Mouse (Mus musculus) MEL (cell line): ENCODE data around the gene Atp2a3. TPM values are rescaled to one million over a fixed set of nuclear protein-coding genes. Genes with fewer than 3 reads are reported as not detected.

Source experiments
- DNase-seq: peaks from one replicate; pipeline ENCODE4 v3.0.0; 2011; ENCODE audit warnings: low read depth, low spot score
- H3K27ac ChIP-seq: 2 replicates; pipeline ENCODE4 v1.5.1; 2012; ENCODE audit warnings: low read depth, mild to moderate bottlenecking, control low read depth, low read length, moderate library complexity; ENCODE audit not compliant: control insufficient read depth
- H3K27me3 ChIP-seq, 2 experiments: fragments of 150-350 bp in 1 of 2; sonication (generic) in 1 of 2; 2 replicates each; pipeline ENCODE4 v1.6.1; 2012; ENCODE audit warnings: low read length in 2 of 2, mild to moderate bottlenecking in 2 of 2, improper control_type of control experiment in 1 of 2, moderate library complexity in 1 of 2; ENCODE audit not compliant: insufficient read depth in 2 of 2, control insufficient read depth in 1 of 2
- H3K36me3 ChIP-seq, 2 experiments: 2 replicates each; pipeline ENCODE4 v1.6.1; 2012 to 2014; ENCODE audit warnings: low read length in 2 of 2, improper control_type of control experiment in 1 of 2, inconsistent platforms in 1 of 2, mild to moderate bottlenecking in 1 of 2; ENCODE audit not compliant: insufficient read depth in 2 of 2, control insufficient read depth in 1 of 2
- H3K4me1 ChIP-seq, 2 experiments: fragments of 150-350 bp in 1 of 2; sonication (generic) in 1 of 2; 2 replicates each; pipeline ENCODE4 v1.6.1; 2012; ENCODE audit warnings: low read length in 2 of 2, improper control_type of control experiment in 1 of 2, mild to moderate bottlenecking in 1 of 2; ENCODE audit not compliant: insufficient read depth in 2 of 2, control insufficient read depth in 1 of 2
- H3K4me3 ChIP-seq, 2 experiments: fragments of 150-350 bp in 1 of 2; sonication (generic) in 1 of 2; 2 replicates each; pipeline ENCODE4 v1.5.1; 2012; ENCODE audit warnings: low read depth in 2 of 2, low read length in 2 of 2, mild to moderate bottlenecking in 2 of 2, moderate library complexity in 2 of 2, control low read depth in 1 of 2, improper control_type of control experiment in 1 of 2; ENCODE audit not compliant: control insufficient read depth in 1 of 2, insufficient read depth in 1 of 2
- H3K79me2 ChIP-seq: 2 replicates; pipeline ENCODE4 v1.6.1; 2012; ENCODE audit warnings: mild to moderate bottlenecking, low read length, moderate library complexity; ENCODE audit not compliant: control insufficient read depth, poor library complexity, insufficient read depth
- H3K9ac ChIP-seq: 2 replicates; pipeline ENCODE4 v1.6.1; 2012; ENCODE audit warnings: low read depth, mild to moderate bottlenecking, control low read depth, low read length, moderate library complexity; ENCODE audit not compliant: control insufficient read depth, poor library complexity, severe bottlenecking
- H3K9me3 ChIP-seq: fragments of 150-350 bp; sonication (generic); replicated peaks from 2 replicates; pipeline ENCODE4 v1.6.1; 2012; ENCODE audit warnings: mild to moderate bottlenecking, low read length, improper control_type of control experiment, moderate library complexity; ENCODE audit not compliant: insufficient read depth
- BHLHE40 ChIP-seq: IDR thresholded peaks from 2 replicates; pipeline ENCODE4 v1.6.1; 2012; ENCODE audit warnings: low read depth, mild to moderate bottlenecking, inconsistent platforms, low read length, improper control_type of control experiment, borderline replicate concordance
- CTCF ChIP-seq, 3 experiments: IDR thresholded peaks in 2 of 3; conservative IDR thresholded peaks in 1 of 3; 2 replicates each; pipeline ENCODE4 v1.5.1; 2011 to 2012; ENCODE audit warnings: low read length in 3 of 3, low read depth in 2 of 3, mild to moderate bottlenecking in 2 of 3, improper control_type of control experiment in 1 of 3, inconsistent platforms in 1 of 3, mixed read lengths in 1 of 3, moderate library complexity in 1 of 3; ENCODE audit not compliant: control insufficient read depth in 1 of 3, insufficient read depth in 1 of 3, poor library complexity in 1 of 3, severe bottlenecking in 1 of 3
- E2F4 ChIP-seq: IDR thresholded peaks from 2 replicates; pipeline ENCODE4 v1.6.1; 2011; ENCODE audit warnings: low read depth, low read length, improper control_type of control experiment, borderline replicate concordance
- EP300 ChIP-seq, 2 experiments: IDR thresholded peaks; 2 replicates each; pipeline ENCODE4 v1.6.1; 2011; ENCODE audit warnings: improper control_type of control experiment in 2 of 2, low read length in 2 of 2, low read depth in 1 of 2, mild to moderate bottlenecking in 1 of 2
- GABPA ChIP-seq: IDR thresholded peaks from 2 replicates; pipeline ENCODE4 v1.6.1; 2012; ENCODE audit warnings: low read depth, mild to moderate bottlenecking, inconsistent platforms, low read length, improper control_type of control experiment, moderate library complexity
- GATA1 ChIP-seq: IDR thresholded peaks from 2 replicates; pipeline ENCODE4 v1.6.1; 2011; ENCODE audit warnings: low read depth, low read length, improper control_type of control experiment
- HCFC1 ChIP-seq: IDR thresholded peaks from 2 replicates; pipeline ENCODE4 v1.6.1; 2012; ENCODE audit warnings: low read depth, mild to moderate bottlenecking, inconsistent platforms, low read length, improper control_type of control experiment, moderate library complexity
- KAT2A ChIP-seq: conservative IDR thresholded peaks from 2 replicates; pipeline ENCODE4 v1.6.1; 2012; ENCODE audit warnings: low read depth, low read length, improper control_type of control experiment, inconsistent platforms
- MAZ ChIP-seq: IDR thresholded peaks from 2 replicates; pipeline ENCODE4 v1.6.1; 2012; ENCODE audit warnings: low read depth, mild to moderate bottlenecking, inconsistent platforms, low read length, improper control_type of control experiment
- MYC ChIP-seq: IDR thresholded peaks from 2 replicates; pipeline ENCODE4 v1.6.1; 2011; ENCODE audit warnings: low read depth, mild to moderate bottlenecking, low read length, improper control_type of control experiment, moderate library complexity
- NRF1 ChIP-seq: IDR thresholded peaks from 2 replicates; pipeline ENCODE4 v1.6.1; 2014; ENCODE audit warnings: low read depth, mild to moderate bottlenecking, inconsistent platforms, low read length, improper control_type of control experiment, moderate library complexity; ENCODE audit not compliant: poor library complexity, insufficient read depth, severe bottlenecking
- SMC3 ChIP-seq: IDR thresholded peaks from 2 replicates; pipeline ENCODE4 v1.6.1; 2011; ENCODE audit warnings: low read depth, low read length, improper control_type of control experiment
- TAL1 ChIP-seq: IDR thresholded peaks from 2 replicates; pipeline ENCODE4 v1.6.1; 2012; ENCODE audit warnings: mild to moderate bottlenecking, inconsistent platforms, low read length, moderate library complexity, mixed read lengths
- USF1 ChIP-seq: IDR thresholded peaks from 2 replicates; pipeline ENCODE4 v1.6.1; 2014; ENCODE audit warnings: low read depth, mild to moderate bottlenecking, inconsistent platforms, low read length, improper control_type of control experiment, moderate library complexity
- USF2 ChIP-seq, 2 experiments: IDR thresholded peaks; 2 replicates each; pipeline ENCODE4 v1.6.1; 2011 to 2012; ENCODE audit warnings: improper control_type of control experiment in 2 of 2, low read length in 2 of 2, borderline replicate concordance in 1 of 2, inconsistent platforms in 1 of 2, low read depth in 1 of 2, mild to moderate bottlenecking in 1 of 2; ENCODE audit not compliant: insufficient read depth in 1 of 2
- ZC3H11A ChIP-seq: IDR thresholded peaks from 2 replicates; pipeline ENCODE4 v1.6.1; 2012; ENCODE audit warnings: low read depth, mild to moderate bottlenecking, inconsistent platforms, low read length, improper control_type of control experiment
- ZKSCAN1 ChIP-seq: IDR thresholded peaks from 2 replicates; pipeline ENCODE4 v1.6.1; 2012; ENCODE audit warnings: low read depth, mild to moderate bottlenecking, inconsistent platforms, low read length, improper control_type of control experiment, moderate library complexity
- ZNF384 ChIP-seq: IDR thresholded peaks from 2 replicates; pipeline ENCODE4 v1.6.1; 2012; ENCODE audit warnings: low read depth, mild to moderate bottlenecking, inconsistent platforms, low read length, improper control_type of control experiment
- polyA plus RNA-seq, 2 experiments: library from polyadenylated mRNA; stranded (reverse) in 1 of 2; unstranded in 1 of 2; fragments of >175 nt in 1 of 2; fragments of >200 nt in 1 of 2; gene quantifications; 2 replicates each; pipeline versions ENCODE4 v1.2.1 to v1.2.4; 2012; ENCODE audit warnings: low replicate concordance in 2 of 2, low read depth in 1 of 2; ENCODE audit not compliant: insufficient read length in 2 of 2, insufficient read depth in 1 of 2, missing spikeins in 1 of 2
- total RNA-seq: library from RNA; depleted of rRNA; stranded (reverse); fragments of 300-350 nt; gene quantifications from 2 replicates; pipeline ENCODE4 v1.2.3, GENCODE M21; 2012

Gene Atp2a3
- total and polyA plus RNA-seq, 3 experiments = 10.7 to 49.9 TPM; not detected in 1

DNA sequence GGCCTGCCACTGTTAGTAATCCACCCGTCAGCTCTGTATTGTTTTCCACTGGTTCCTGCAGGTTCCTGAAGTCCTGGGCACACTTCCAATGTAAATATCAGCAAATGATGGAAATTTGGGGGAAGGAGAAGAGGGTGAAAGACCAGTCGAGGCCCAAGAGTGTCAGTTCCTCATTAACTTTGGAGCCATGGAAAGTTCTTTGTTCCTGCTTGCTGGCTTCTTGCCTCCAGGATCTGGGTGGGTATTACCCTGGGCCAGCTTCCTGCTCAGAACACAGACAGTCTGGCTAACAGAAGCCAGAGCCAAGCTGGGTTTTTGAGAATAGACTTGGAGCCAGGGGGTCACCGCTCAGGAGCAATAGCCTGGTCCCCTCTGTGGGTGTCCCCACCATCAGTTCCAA lies 8.7 kb upstream of the Atp2a3 start:
- no peaks in the 10 kb centered on the region for H3K9me3 ChIP-seq
- peaks cover 3 to 26% of the 10 kb centered on the region in 2 experiments for H3K4me1 ChIP-seq
- no peaks in the 10 kb centered on the region for H3K79me2 ChIP-seq
- DNase-seq = no peak
- no peak overlapping the region for H3K4me3 ChIP-seq
- TF ChIP-seq ZNF384 (no peak), TAL1 (no peak), EP300 (IDR thresholded peaks at IDR 0.05; ENCODE audit: low read depth in 1 of 2, low read length in 2 of 2) (no peak), ZKSCAN1 (no peak)
- H3K27ac ChIP-seq = no peak overlapping the region
- no peak overlapping the region for H3K9ac ChIP-seq
- no peaks in the 10 kb centered on the region for H3K27me3 ChIP-seq
- H3K36me3 ChIP-seq = peaks cover 0 to 6% of the 10 kb centered on the region in 2 experiments; a peak in 2 of 4 replicates

DNA sequence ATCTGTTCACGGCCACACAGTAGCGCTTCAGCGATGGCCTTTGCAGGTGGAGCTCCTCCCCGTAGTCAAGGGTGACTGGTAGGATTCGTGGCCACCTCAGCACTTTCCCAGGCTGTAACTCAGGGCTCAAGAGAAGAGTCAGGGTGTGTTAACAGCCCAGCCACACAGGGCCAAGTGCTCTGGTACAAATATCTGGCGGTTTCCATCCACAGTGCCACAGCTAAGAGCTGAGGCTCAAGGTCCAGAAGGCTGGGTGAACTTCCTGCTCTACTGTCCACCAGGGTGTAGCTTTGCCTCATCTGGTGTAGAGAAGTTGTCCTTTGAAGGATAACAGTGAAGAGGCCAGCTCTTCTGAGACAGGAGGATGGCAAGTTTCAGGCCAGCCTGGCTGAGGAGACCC lies 8.3 kb upstream of the Atp2a3 start:
- H3K4me1 ChIP-seq = peaks cover 8 to 27% of the 10 kb centered on the region in 2 experiments
- H3K79me2 ChIP-seq = no peaks in the 10 kb centered on the region
- H3K27ac ChIP-seq = no peak overlapping the region
- no peak overlapping the region for H3K4me3 ChIP-seq
- H3K36me3 ChIP-seq = peaks cover 0 to 9% of the 10 kb centered on the region in 2 experiments; a peak in 2 of 4 replicates
- H3K9ac ChIP-seq = no peak overlapping the region
- no peak for DNase-seq
- no peaks in the 10 kb centered on the region for H3K9me3 ChIP-seq
- no peaks in the 10 kb centered on the region for H3K27me3 ChIP-seq
- no peak for TF ChIP-seq GABPA
- TF ChIP-seq ZKSCAN1 = no peak
- TF ChIP-seq E2F4 = no peak
- TF ChIP-seq KAT2A = no peak
- no peak for TF ChIP-seq TAL1
- TF ChIP-seq NRF1 = no peak

GRCm38 (mm10) chr11:72953116-72953439 lies 7.9 kb upstream of the Atp2a3 start:
- H3K4me1 ChIP-seq = peaks cover 8 to 25% of the 10 kb centered on the region in 2 experiments
- no peak for DNase-seq

More at GRCm38 (mm10) chr11:72953116-72953439, 7.9 kb upstream of the Atp2a3 start:
- no peak overlapping the region for H3K27ac ChIP-seq
- H3K79me2 ChIP-seq = no peaks in the 10 kb centered on the region
- H3K9me3 ChIP-seq = no peaks in the 10 kb centered on the region
- peaks cover 0 to 11% of the 10 kb centered on the region in 2 experiments; a peak in 2 of 4 replicates for H3K36me3 ChIP-seq
- H3K9ac ChIP-seq = no peak overlapping the region
- no peaks in the 10 kb centered on the region for H3K27me3 ChIP-seq
- TF ChIP-seq NRF1 = no peak
- no peak for TF ChIP-seq KAT2A
- no peak for TF ChIP-seq GATA1
- no peak for TF ChIP-seq GABPA
- TF ChIP-seq BHLHE40 = no peak
- no peak for TF ChIP-seq USF1
- TF ChIP-seq MYC = no peak
- TF ChIP-seq MAZ = no peak
- TF ChIP-seq USF2 (IDR thresholded peaks at IDR 0.05; ENCODE audit: borderline replicate concordance in 1 of 2, insufficient read depth in 1 of 2, low read depth in 1 of 2, low read length in 2 of 2) = no peak
- TF ChIP-seq HCFC1 = no peak
- no peak for TF ChIP-seq SMC3
- no peak for TF ChIP-seq ZC3H11A
- no peak for TF ChIP-seq CTCF (IDR thresholded peaks at IDR 0.05 in 2 of 3, conservative IDR thresholded peaks at IDR 0.05 in 1 of 3; ENCODE audit: control insufficient read depth in 1 of 3, insufficient read depth in 1 of 3, low read depth in 2 of 3, low read length in 3 of 3, poor library complexity in 1 of 3, severe bottlenecking in 1 of 3)
- no peak for TF ChIP-seq TAL1
- no peak overlapping the region for H3K4me3 ChIP-seq
